Mouse (Mus musculus): ENCODE measurements around the gene Picalm.

The Picalm gene

DNA sequence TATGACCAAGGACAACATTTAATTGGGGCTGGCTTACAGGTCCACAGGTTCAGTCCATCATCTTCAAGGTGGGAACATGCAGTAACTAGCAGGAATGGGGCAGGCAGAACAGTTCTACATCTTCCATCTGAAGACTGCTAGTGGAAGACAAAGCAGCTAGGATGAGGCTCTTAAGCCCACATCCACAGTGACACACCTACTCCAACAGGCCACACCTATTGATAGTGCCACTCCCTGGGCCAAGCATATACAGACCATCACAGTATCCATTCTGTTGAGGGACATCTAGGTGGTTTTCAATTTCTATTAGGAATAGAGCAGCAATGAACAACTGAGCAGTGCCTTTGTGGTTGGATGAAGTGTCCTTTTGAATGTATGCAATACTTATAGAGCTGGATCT, 80.9 kb downstream of the Picalm start:
- DNase-seq (ENCODE audit: low spot score): no peak

DNA sequence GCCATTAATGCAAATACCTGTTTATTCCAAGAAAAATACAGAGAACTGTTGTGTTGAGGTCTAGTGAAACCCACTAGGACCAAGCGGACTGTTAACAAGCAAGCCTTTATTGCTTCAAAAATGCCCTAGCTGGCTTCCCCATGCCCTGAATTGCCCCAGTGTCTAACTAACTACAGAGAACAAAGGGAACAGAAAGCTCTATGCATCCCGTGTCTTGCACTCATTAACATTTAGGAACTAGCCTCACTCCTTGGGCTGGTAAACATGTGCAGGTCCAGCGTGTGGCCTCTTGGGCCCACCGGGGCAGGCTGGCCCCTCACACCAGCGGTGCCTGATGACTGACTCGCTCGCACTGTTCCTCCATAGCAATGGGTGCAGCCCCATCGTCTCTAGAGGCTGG, 86.5 kb downstream of the Picalm start:
- DNase-seq (ENCODE audit: low spot score): no peak

- DNase-seq (ENCODE audit: low spot score): no peak
Measured at GRCm38 (mm10) chr7:90218122-90218521, 88.1 kb downstream of the Picalm start.

DNA sequence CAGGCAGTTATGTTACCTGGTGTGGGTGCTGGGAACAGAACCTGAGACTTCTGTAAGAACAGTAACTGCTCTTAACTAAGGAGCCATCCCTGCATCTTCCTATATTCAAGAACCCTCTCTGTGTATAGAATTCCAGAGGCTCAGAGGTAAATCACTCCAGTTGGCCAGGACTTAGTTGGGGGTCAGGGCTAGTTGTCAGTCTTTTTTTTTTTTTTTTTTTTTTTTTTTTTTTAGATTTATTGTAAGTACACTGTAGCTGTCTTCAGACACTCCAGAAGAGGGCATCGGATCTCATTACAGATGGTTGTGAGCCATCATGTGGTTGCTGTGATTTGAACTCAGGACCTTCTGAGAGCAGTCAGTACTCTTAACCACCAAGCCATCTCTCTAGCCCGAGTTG, 91.5 kb downstream of the Picalm start:
- no peak for DNase-seq (ENCODE audit: low spot score)

DNA sequence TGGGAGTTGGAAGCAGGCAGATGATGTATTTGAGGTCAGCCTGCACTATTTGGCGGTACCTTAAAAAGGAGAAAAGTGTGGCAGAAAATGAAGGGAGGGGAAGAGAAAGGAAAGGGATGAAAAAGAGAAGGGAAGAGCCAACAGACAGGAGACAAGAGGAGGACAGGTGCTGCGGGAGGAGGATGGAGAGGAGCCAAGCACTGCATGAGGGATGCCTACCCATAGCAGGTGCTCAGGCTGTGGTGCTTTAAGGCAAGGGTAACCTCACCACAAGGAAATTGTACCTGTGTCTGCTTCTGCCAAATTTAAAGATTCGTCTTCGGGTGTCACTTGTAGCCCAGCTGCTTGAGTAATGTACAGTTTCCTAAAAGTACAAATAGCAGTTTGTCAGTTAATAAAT, 98.1 kb downstream of the Picalm start:
- no peak for DNase-seq (ENCODE audit: low spot score)

GRCm38 (mm10) chr7:90228884-90229283, 98.9 kb downstream of the Picalm start:
- peak; percentile 50 for DNase-seq (ENCODE audit: low spot score)

GRCm38 (mm10) chr7:90231431-90231830, 101.4 kb downstream of the Picalm start:
- no peak for DNase-seq (ENCODE audit: low spot score)

- DNase-seq (ENCODE audit: low spot score): no peak
Measured at GRCm38 (mm10) chr7:90233921-90234320, 103.9 kb downstream of the Picalm start.

- no peak for DNase-seq (ENCODE audit: low spot score)
Measured at GRCm38 (mm10) chr7:90236289-90236905, 106.4 kb downstream of the Picalm start.

DNA sequence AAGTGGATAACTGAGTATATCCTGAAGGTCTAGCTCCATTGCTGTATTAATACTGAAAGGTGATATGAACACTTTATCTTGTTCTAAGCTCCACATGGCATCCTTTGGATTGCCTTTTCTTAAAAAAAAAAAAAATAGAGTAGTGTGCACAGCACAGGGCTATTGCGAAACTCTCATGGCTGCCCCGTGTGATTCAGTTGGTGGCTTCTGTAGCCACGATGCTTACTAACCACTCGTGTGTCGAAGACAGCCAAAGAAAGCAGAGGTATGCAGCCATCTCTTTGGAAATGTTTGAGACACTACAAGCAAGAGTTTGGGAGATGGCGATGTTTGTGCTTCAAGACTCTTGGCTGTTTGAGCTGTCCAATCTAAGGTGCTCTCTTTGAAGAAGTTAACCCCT, 113.1 kb downstream of the Picalm start:
- no peak for DNase-seq (ENCODE audit: low spot score)

GRCm38 (mm10) chr7:90243643-90244042, 113.6 kb downstream of the Picalm start:
- no peak for DNase-seq (ENCODE audit: low spot score)

DNA sequence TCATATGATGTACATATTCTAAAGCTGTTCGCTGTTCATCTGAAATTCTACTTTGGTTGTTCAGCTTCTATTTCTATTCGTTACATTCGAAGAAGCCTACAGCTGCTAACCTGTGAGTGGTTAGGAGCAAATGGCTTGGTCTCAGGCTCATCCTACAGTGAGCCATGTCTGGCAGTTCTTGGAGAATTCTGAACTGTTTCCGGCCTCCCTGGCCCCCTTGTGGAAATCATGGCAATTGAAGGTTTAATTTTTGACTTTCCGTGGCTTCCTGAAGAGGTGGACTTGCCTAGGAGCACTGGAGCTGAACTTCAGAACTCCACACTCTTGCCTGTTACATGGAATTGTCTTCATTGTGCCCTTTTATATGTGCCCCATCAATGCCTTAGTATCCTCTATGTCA, 122.9 kb downstream of the Picalm start:
- no peak for DNase-seq (ENCODE audit: low spot score)

- no peak for DNase-seq (ENCODE audit: low spot score)
Measured at GRCm38 (mm10) chr7:90258701-90259100, 128.7 kb downstream of the Picalm start.

DNA sequence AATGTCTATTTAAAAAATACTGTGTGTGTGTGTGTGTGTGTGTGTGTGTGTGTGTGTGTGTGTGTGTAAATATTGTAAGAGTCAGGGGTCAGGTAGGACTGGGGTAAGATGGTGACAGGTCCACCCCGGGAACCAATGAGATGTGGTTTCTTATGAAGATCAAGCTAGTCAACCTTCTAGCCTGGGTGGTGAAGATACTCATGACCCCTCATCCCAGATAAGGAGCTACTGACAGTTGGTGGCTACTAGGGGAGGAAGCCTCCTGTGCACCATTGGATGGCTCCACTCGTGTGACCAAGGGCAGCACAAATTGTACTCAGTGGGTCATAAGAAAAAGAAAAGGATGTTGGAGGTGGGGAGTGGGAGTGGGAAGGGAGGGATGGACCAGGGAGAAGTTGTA, 129.9 kb downstream of the Picalm start:
- no peak for DNase-seq (ENCODE audit: low spot score)

GRCm38 (mm10) chr7:90261902-90262599, 132.0 kb downstream of the Picalm start:
- no peak for DNase-seq (ENCODE audit: low spot score)

Measured in c-Kit-positive CD71-positive TER-119-positive erythroid progenitor cells, embryonic 14.5 days (primary cell).